ENCODE assay signal across 15 mouse cellular contexts in genomic region chr3:18787531-18788176, GRCm38 (mm10).
A peak's percentile ranks its signal among the peaks of the same experiment; 100 is the strongest.
DNase-seq lines count a peak whose midpoint lies in the region; ATAC-seq lines count a peak whose summit lies in the region.
"Had no signal": no experiment of that assay in that cellular context is flagged by ENCODE, and none has a peak within 500 bp of the region (broad histone marks: within the 10 kb centered on the region; RNA-seq: fewer than 3 reads in every experiment).

No protein-coding gene starts in this region.

- H3K4me3 ChIP-seq in midbrain, embryonic 10.5 days = no peak overlapping the region
- no peak overlapping the region for H3K4me3 ChIP-seq in midbrain, embryonic 16.5 days (ENCODE audit: low read depth, low read length)
- H3K4me3 ChIP-seq: limb, embryonic 12.5 days; lung, embryonic 15.5 days; midbrain, embryonic 13.5 days; neural tube, embryonic 13.5 days had no signal

- no peak overlapping the region for H3K9ac ChIP-seq in midbrain, embryonic 16.5 days (ENCODE audit: low read depth, low read length)
- H3K9ac ChIP-seq: limb, embryonic 12.5 days; lung, embryonic 15.5 days; midbrain, embryonic 13.5 days; neural tube, embryonic 13.5 days had no signal

- 85% methylated on average over 8 of the region's 8 CpGs for WGBS in midbrain, embryonic 10.5 days
- WGBS in midbrain, embryonic 16.5 days = 83% methylated on average over 8 of the region's 8 CpGs

- H3K27ac ChIP-seq in midbrain, embryonic 10.5 days (replicated peaks) = no peak overlapping the region
- no peak overlapping the region for H3K27ac ChIP-seq in midbrain, embryonic 16.5 days (ENCODE audit: low read length)
- H3K27ac ChIP-seq: limb, embryonic 12.5 days; lung, embryonic 15.5 days; midbrain, embryonic 13.5 days; neural tube, embryonic 13.5 days had no signal

- H3K4me1 ChIP-seq in midbrain, embryonic 10.5 days = no peaks in the 10 kb centered on the region
- no peaks in the 10 kb centered on the region for H3K4me1 ChIP-seq in midbrain, embryonic 16.5 days (ENCODE audit: control insufficient read depth, insufficient read depth, low read length)
- H3K4me1 ChIP-seq: limb, embryonic 12.5 days; lung, embryonic 15.5 days; midbrain, embryonic 13.5 days; neural tube, embryonic 13.5 days had no signal

- H3K4me2 ChIP-seq in midbrain, embryonic 16.5 days (ENCODE audit: low read length) = no peak overlapping the region
- H3K4me2 ChIP-seq: limb, embryonic 12.5 days; lung, embryonic 15.5 days; midbrain, embryonic 13.5 days; neural tube, embryonic 13.5 days had no signal

- peak; percentile 6 for DNase-seq in cerebellum, adult 11-12 months
- DNase-seq in lung, postnatal 14 days = peak; percentile 7
- no peak for DNase-seq in lung, postnatal 4 days
- peak; percentile 29 to 31 for DNase-seq in kidney, adult 8-10 months
- no peak for DNase-seq in frontal cortex, postnatal 36 days (ENCODE audit: low spot score in 2 of 2)
- no peak for DNase-seq in midbrain, embryonic 10.5 days (ENCODE audit: low spot score)
- DNase-seq: B cell, adult 2 months had no signal

- no peak for ATAC-seq in cerebellum, adult (ENCODE audit: insufficient number of reproducible peaks, low FRiP score, low TSS enrichment)
- ATAC-seq in midbrain, embryonic 16.5 days = no peak
- ATAC-seq: hindbrain, embryonic 16.5 days; midbrain, embryonic 13.5 days had no signal

- H3K27me3 ChIP-seq in midbrain, embryonic 10.5 days (ENCODE audit: low read depth, poor library complexity, severe bottlenecking) = no peaks in the 10 kb centered on the region
- no peaks in the 10 kb centered on the region for H3K27me3 ChIP-seq in midbrain, embryonic 16.5 days (ENCODE audit: control insufficient read depth, insufficient read depth, low read depth, low read length)
- H3K27me3 ChIP-seq: limb, embryonic 12.5 days; lung, embryonic 15.5 days; midbrain, embryonic 13.5 days; neural tube, embryonic 13.5 days had no signal

- H3K9me3 ChIP-seq in midbrain, embryonic 10.5 days (replicated peaks) = no peaks in the 10 kb centered on the region
- H3K9me3 ChIP-seq in midbrain, embryonic 16.5 days (replicated peaks; ENCODE audit: control insufficient read depth, low read length, poor library complexity, severe bottlenecking) = no peaks in the 10 kb centered on the region
- H3K9me3 ChIP-seq: G1E; limb, embryonic 12.5 days; lung, embryonic 15.5 days; midbrain, embryonic 13.5 days; neural tube, embryonic 13.5 days had no signal

- no peaks in the 10 kb centered on the region for H3K36me3 ChIP-seq in midbrain, embryonic 10.5 days
- no peaks in the 10 kb centered on the region for H3K36me3 ChIP-seq in midbrain, embryonic 16.5 days (ENCODE audit: control insufficient read depth, insufficient read depth, low read length)
- H3K36me3 ChIP-seq: G1E; limb, embryonic 12.5 days; lung, embryonic 15.5 days; midbrain, embryonic 13.5 days; neural tube, embryonic 13.5 days had no signal

Comparison
In these comparisons a context has a peak if more than half of its experiments do, and no peak if none do; other contexts are left out.
1. DNase-seq: peak in cerebellum, adult 11-12 months (single experiment), lung, postnatal 14 days (single experiment) and kidney, adult 8-10 months (2 of 2); none in lung, postnatal 4 days (0 of 2), frontal cortex, postnatal 36 days (0 of 2) and midbrain, embryonic 10.5 days (single experiment).